Mouse (Mus musculus): ENCODE results near the gene Pde5a.

DNA sequence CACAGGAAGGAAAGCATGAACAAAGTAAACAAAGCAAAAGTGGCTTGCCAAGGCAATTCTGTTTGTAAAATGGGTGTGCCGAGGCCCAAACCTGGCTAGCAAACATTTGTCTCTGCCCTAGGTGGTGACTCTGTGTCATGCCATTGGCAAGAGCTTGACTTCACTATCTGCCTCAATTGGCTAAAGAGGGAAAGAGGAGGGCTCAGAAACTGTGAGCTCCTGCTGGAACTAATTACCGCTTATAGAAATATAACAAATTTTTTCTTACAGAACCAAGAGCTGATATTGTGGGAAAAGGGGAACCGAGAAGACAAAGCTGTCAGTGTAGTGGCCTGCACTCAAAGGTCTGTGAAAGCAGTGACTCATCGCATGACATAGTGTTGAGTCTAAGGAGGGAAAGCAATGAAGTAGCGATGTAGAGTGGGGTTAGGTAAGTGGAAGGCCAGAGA is 159.6 kb downstream of the Pde5a start:
- no peak for TF ChIP-seq CTCF (IDR thresholded peaks at IDR 0.05; ENCODE audit: low read depth)
- peak; percentile 35 for TF ChIP-seq EP300 (optimal IDR thresholded peaks at IDR 0.05)
